Mouse (Mus musculus) myocyte (in vitro differentiated cells): ENCODE measurements around the gene Grin2a. TPM values are rescaled to one million over a fixed set of nuclear protein-coding genes. Genes with fewer than 3 reads are reported as not detected.

Experiments
- H3K27me3 ChIP-seq: one replicate; pipeline ENCODE4 v1.6.1; 2011; ENCODE audit not compliant: control insufficient read depth, insufficient read depth, insufficient read length
- H3K36me3 ChIP-seq: one replicate; pipeline ENCODE4 v1.6.1; 2011; ENCODE audit not compliant: control insufficient read depth, insufficient read depth
- H3K4me2 ChIP-seq: one replicate; pipeline ENCODE4 v1.6.1; 2011; ENCODE audit warnings: low read depth, control low read depth
- H3K4me3 ChIP-seq: one replicate; pipeline ENCODE4 v1.5.1; 2011; ENCODE audit warnings: mild to moderate bottlenecking, control low read depth, moderate library complexity
- H3K79me2 ChIP-seq: one replicate; pipeline ENCODE4 v1.6.1; 2011; ENCODE audit not compliant: control insufficient read depth, insufficient read depth
- H3ac ChIP-seq: one replicate; pipeline ENCODE4 v1.6.1; 2011; ENCODE audit not compliant: control insufficient read depth, insufficient read length
- CEBPB ChIP-seq: IDR thresholded peaks from 2 replicates; pipeline ENCODE4 v1.6.1; 2011; ENCODE audit warnings: mild to moderate bottlenecking, moderate library complexity; ENCODE audit not compliant: poor library complexity, insufficient read depth, severe bottlenecking
- E2F4 ChIP-seq: IDR thresholded peaks from one replicate; pipeline ENCODE4 v1.6.1; 2011; ENCODE audit warnings: mild to moderate bottlenecking, control low read depth, moderate library complexity; ENCODE audit not compliant: insufficient read depth
- MAX ChIP-seq: IDR thresholded peaks from one replicate; pipeline ENCODE4 v1.6.1; 2011; ENCODE audit warnings: low read depth, mild to moderate bottlenecking, control low read depth
- MYOD1 ChIP-seq, 3 experiments: IDR thresholded peaks; one replicate each; pipeline ENCODE4 v1.6.1; 2011; ENCODE audit warnings: control low read depth in 2 of 3, low read depth in 2 of 3, mild to moderate bottlenecking in 2 of 3, moderate library complexity in 1 of 3; ENCODE audit not compliant: insufficient read length in 2 of 3, control insufficient read depth in 1 of 3
- MYOG ChIP-seq, 3 experiments: IDR thresholded peaks; one replicate each; pipeline ENCODE4 v1.6.1; 2011; ENCODE audit warnings: control low read depth in 2 of 3, low read depth in 2 of 3, mild to moderate bottlenecking in 2 of 3; ENCODE audit not compliant: insufficient read length in 2 of 3, control insufficient read depth in 1 of 3, insufficient read depth in 1 of 3
- POLR2A ChIP-seq: IDR thresholded peaks from one replicate; pipeline ENCODE4 v1.6.1; 2011; ENCODE audit warnings: low read depth, mild to moderate bottlenecking, control low read depth, moderate library complexity; ENCODE audit not compliant: insufficient read length
- POLR2AphosphoS2 ChIP-seq: IDR thresholded peaks from one replicate; pipeline ENCODE4 v1.6.1; 2011; ENCODE audit warnings: low read depth, control low read depth; ENCODE audit not compliant: insufficient read length
- REST ChIP-seq: IDR thresholded peaks from one replicate; pipeline ENCODE4 v1.6.1; 2011; ENCODE audit warnings: mild to moderate bottlenecking, control low read depth, moderate library complexity; ENCODE audit not compliant: insufficient read depth, insufficient read length
- SRF ChIP-seq: IDR thresholded peaks from one replicate; pipeline ENCODE4 v1.6.1; 2011; ENCODE audit warnings: low read depth; ENCODE audit not compliant: control insufficient read depth, insufficient read length
- TCF12 ChIP-seq: IDR thresholded peaks from one replicate; pipeline ENCODE4 v1.6.1; 2011; ENCODE audit warnings: mild to moderate bottlenecking, control low read depth; ENCODE audit not compliant: poor library complexity, insufficient read depth, severe bottlenecking
- TCF3 ChIP-seq: IDR thresholded peaks from one replicate; pipeline ENCODE4 v1.6.1; 2011; ENCODE audit warnings: low read depth, control low read depth; ENCODE audit not compliant: insufficient read length
- USF1 ChIP-seq: IDR thresholded peaks from one replicate; pipeline ENCODE4 v1.6.1; 2011; ENCODE audit warnings: low read depth, mild to moderate bottlenecking, control low read depth, moderate library complexity
- polyA plus RNA-seq: library from polyadenylated mRNA; unstranded; fragments of >200 nt; fragmentation: generic; extraction: Trizol; gene quantifications from one replicate; pipeline ENCODE4 v1.2.1, GENCODE M21; 2012; ENCODE audit warnings: missing spikeins

The Grin2a gene
- polyA plus RNA-seq, 1 experiment, result 0.01 TPM

DNA sequence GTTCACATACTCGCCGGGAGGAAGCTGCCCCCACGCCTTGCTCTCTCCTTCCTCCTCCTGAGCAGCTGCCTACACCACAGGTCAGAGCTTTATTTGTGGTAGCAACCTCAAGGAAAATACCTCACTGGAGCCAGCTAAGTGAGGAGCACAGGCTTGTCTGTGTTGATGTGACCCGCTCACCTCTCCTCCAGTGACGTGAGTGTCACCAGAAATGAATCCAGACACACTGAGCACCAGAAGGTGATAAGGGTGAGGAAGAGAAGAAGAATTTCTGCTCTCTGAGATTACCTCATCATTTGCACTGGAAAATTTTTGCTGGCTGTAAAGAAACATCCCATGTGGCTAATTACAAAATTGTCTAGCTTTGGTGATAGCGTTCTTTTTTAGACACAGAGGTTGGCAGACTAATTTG lies 324.6 kb downstream of the Grin2a start:
- no peaks in the 10 kb centered on the region for H3K36me3 ChIP-seq
- H3K79me2 ChIP-seq, result no peaks in the 10 kb centered on the region
- no peak for TF ChIP-seq REST
- no peak for TF ChIP-seq E2F4
- TF ChIP-seq POLR2A, result no peak
- TF ChIP-seq MYOD1 (IDR thresholded peaks at IDR 0.05; ENCODE audit: control insufficient read depth in 1 of 3, insufficient read length in 2 of 3, low read depth in 2 of 3), result no peak
- TF ChIP-seq SRF, result no peak
- TF ChIP-seq POLR2AphosphoS2, result no peak
- H3K27me3 ChIP-seq, result no peaks in the 10 kb centered on the region
- no peak overlapping the region for H3K4me3 ChIP-seq
- H3ac ChIP-seq, result no peak overlapping the region
- no peak overlapping the region for H3K4me2 ChIP-seq

DNA sequence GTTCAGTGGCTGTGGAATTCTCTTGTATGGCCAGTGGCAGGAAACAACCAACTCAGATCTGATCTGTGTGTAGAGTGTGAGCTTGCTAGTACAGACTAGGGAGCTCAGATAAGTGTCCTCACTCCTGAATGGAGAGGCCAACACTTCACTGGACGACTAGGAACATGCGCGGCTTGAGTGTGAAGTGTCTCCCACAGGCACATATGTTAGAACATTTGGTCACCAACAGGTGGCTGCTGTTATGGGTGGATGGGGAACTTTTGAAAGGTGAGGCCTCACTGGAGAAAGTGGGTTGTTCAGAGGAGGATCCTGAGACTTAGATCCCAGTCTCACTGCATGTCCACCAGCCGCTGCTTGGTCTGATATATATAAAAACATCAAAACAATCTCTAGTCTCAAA lies 329.5 kb downstream of the Grin2a start:
- Histone ChIP-seq H3ac (no peak overlapping the region), H3K36me3 (no peaks in the 10 kb centered on the region), H3K4me2 (no peak overlapping the region), H3K27me3 (no peaks in the 10 kb centered on the region), H3K4me3 (no peak overlapping the region), H3K79me2 (no peaks in the 10 kb centered on the region)
- TF ChIP-seq MYOD1 (IDR thresholded peaks at IDR 0.05; ENCODE audit: control insufficient read depth in 1 of 3, insufficient read length in 2 of 3, low read depth in 2 of 3), result no peak
- no peak for TF ChIP-seq POLR2A
- no peak for TF ChIP-seq POLR2AphosphoS2
- no peak for TF ChIP-seq E2F4
- no peak for TF ChIP-seq REST
- no peak for TF ChIP-seq MAX
- no peak for TF ChIP-seq TCF12
- no peak for TF ChIP-seq TCF3
- no peak for TF ChIP-seq SRF
- no peak for TF ChIP-seq CEBPB
- TF ChIP-seq MYOG (IDR thresholded peaks at IDR 0.05; ENCODE audit: control insufficient read depth in 1 of 3, insufficient read depth in 1 of 3, insufficient read length in 2 of 3, low read depth in 2 of 3), result no peak
- TF ChIP-seq USF1, result no peak

DNA sequence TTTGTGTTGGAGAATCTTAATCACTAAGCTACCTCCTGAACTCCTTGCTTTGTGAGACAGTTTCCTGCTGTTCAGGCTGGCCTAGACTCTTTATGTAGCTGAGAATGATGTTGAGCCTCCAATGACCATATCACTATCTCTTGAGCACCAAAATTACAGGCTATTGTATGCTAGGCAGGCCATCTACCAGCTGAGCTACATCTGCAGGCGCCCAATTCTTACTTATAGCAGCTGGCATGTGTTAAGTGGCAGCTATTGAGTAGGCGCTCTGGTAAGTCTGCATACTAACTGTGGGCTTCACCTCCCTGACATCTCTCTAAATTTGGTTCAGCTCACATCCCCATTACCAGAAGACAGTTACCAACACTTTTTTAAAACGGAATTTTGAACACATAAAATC lies 331.3 kb downstream of the Grin2a start:
- no peaks in the 10 kb centered on the region for H3K36me3 ChIP-seq
- H3ac ChIP-seq, result no peak overlapping the region
- H3K27me3 ChIP-seq, result no peaks in the 10 kb centered on the region
- no peak overlapping the region for H3K4me2 ChIP-seq
- no peak overlapping the region for H3K4me3 ChIP-seq
- TF ChIP-seq POLR2AphosphoS2, result no peak
- no peak for TF ChIP-seq MYOG (IDR thresholded peaks at IDR 0.05; ENCODE audit: control insufficient read depth in 1 of 3, insufficient read depth in 1 of 3, insufficient read length in 2 of 3, low read depth in 2 of 3)
- TF ChIP-seq TCF3, result no peak
- TF ChIP-seq E2F4, result no peak
- no peak for TF ChIP-seq MYOD1 (IDR thresholded peaks at IDR 0.05; ENCODE audit: control insufficient read depth in 1 of 3, insufficient read length in 2 of 3, low read depth in 2 of 3)
- TF ChIP-seq REST, result no peak
- no peak for TF ChIP-seq SRF
- TF ChIP-seq POLR2A, result no peak
- no peak for TF ChIP-seq CEBPB
- no peak for TF ChIP-seq MAX
- TF ChIP-seq TCF12, result no peak
- TF ChIP-seq USF1, result no peak
- H3K79me2 ChIP-seq, result no peaks in the 10 kb centered on the region

DNA sequence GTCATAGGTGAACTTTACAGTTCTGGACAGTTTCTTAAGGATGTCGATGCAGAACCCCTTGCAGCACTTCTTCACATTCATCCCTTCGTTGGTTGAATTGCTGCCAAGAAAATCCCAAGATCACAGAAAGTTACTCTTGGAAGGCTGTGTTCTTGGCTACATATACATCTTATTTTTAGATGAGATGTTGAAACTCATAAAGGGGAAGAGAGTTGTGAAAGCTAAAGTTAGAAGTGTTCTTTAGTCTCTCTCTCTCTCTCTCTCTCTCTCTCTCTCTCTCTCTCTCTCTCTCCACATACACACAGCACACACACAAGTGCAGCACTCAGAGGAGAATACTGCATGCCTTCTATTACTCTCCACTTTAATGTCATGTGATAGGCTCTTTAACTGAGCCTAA lies 331.9 kb downstream of the Grin2a start:
- TF ChIP-seq TCF3 (no peak), E2F4 (no peak), SRF (no peak), REST (no peak), USF1 (no peak), MYOD1 (IDR thresholded peaks at IDR 0.05; ENCODE audit: control insufficient read depth in 1 of 3, insufficient read length in 2 of 3, low read depth in 2 of 3) (no peak), TCF12 (no peak), POLR2AphosphoS2 (no peak), POLR2A (no peak)
- Histone ChIP-seq H3K36me3 (no peaks in the 10 kb centered on the region), H3K79me2 (no peaks in the 10 kb centered on the region), H3K27me3 (no peaks in the 10 kb centered on the region), H3ac (no peak overlapping the region), H3K4me3 (no peak overlapping the region), H3K4me2 (no peak overlapping the region)
